In the genomic region with DNA sequence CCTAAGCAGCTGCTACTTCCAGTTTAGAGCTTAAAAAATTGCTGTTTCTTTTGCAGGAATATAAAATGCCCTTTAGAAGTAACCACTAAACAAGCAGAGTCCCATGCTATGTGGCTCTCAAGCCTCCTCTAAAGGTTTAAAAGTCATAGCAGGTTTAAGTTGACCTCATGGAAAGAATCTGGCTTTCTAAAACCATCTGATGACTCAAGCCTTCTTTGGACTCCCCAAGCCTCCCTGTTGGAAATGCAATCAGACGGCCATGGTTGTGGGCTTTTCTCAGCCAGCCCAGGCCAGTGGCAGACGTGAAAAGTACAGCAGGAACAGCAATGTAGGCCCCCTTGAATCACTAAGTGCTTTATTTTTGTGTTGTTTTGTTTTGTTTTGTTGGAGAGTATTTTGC, we compare ENCODE assay signal across 33 mouse cellular contexts. TPM values are rescaled to one million over a fixed set of nuclear protein-coding genes. Genes with fewer than 3 reads are reported as not detected.
DNase-seq lines count a peak whose midpoint lies in the region; ATAC-seq and TF ChIP-seq lines count a peak whose summit lies in the region.
"Had no signal": no experiment of that assay in that cellular context is flagged by ENCODE, and none has a peak within 500 bp of the region (broad histone marks: within the 10 kb centered on the region; RNA-seq: fewer than 3 reads in every experiment).

No protein-coding gene starts in this region.

- 0 out of 2 replicates have a peak overlapping the region, but pooled peaks have one; percentile 36 for H3K27ac ChIP-seq in kidney, adult 2 months (ENCODE audit: insufficient read depth, low read depth, low read length)
- peak overlapping the region; percentile 56; the same call in 1 of the 2 replicates for H3K27ac ChIP-seq in stomach, postnatal 0 days (replicated peaks)
- H3K27ac ChIP-seq: embryonic facial prominence, embryonic 12.5 days; forebrain, embryonic 10.5 days; heart, embryonic 15.5 days; hindbrain, embryonic 12.5 days; hindbrain, postnatal 0 days; kidney, embryonic 15.5 days; limb, embryonic 12.5 days; lung, embryonic 15.5 days; midbrain, embryonic 10.5 days; neural tube, embryonic 13.5 days; stomach, embryonic 15.5 days had no signal

- no peaks in the 10 kb centered on the region for H3K27me3 ChIP-seq in kidney, adult 2 months (replicated peaks; ENCODE audit: control insufficient read depth, insufficient read depth, low read length)
- H3K27me3 ChIP-seq in stomach, postnatal 0 days (ENCODE audit: control insufficient read depth, insufficient read depth, low read length): no peaks in the 10 kb centered on the region
- H3K27me3 ChIP-seq: embryonic facial prominence, embryonic 12.5 days; heart, embryonic 15.5 days; hindbrain, embryonic 12.5 days; kidney, embryonic 15.5 days; limb, embryonic 12.5 days; lung, embryonic 15.5 days; neural tube, embryonic 13.5 days; stomach, embryonic 15.5 days had no signal

- no peak for ATAC-seq in stomach, postnatal 0 days (ENCODE audit: low FRiP score, low TSS enrichment)
- ATAC-seq: forebrain, postnatal 0 days; hindbrain, postnatal 0 days; intestine, embryonic 16.5 days had no signal

- H3K4me3 ChIP-seq in kidney, adult 2 months (ENCODE audit: insufficient read depth, low read depth, low read length): no peak overlapping the region
- H3K4me3 ChIP-seq in stomach, postnatal 0 days (ENCODE audit: low read depth, low read length): no peak overlapping the region
- H3K4me3 ChIP-seq: embryonic facial prominence, embryonic 12.5 days; forebrain, embryonic 10.5 days; heart, embryonic 15.5 days; hindbrain, embryonic 12.5 days; kidney, embryonic 15.5 days; limb, embryonic 12.5 days; lung, embryonic 15.5 days; midbrain, embryonic 10.5 days; neural tube, embryonic 13.5 days; stomach, embryonic 15.5 days had no signal

- H3K9ac ChIP-seq in stomach, postnatal 0 days (ENCODE audit: low read length): no peak overlapping the region
- H3K9ac ChIP-seq: embryonic facial prominence, embryonic 12.5 days; forebrain, postnatal 0 days; heart, embryonic 15.5 days; hindbrain, embryonic 12.5 days; kidney, embryonic 15.5 days; limb, embryonic 12.5 days; lung, embryonic 15.5 days; neural tube, embryonic 13.5 days; stomach, embryonic 15.5 days had no signal

- DNase-seq in kidney, adult 2 months: no peak
- DNase-seq in kidney, adult 11 months: no peak
- DNase-seq in 3T3-L1 (ENCODE audit: low read depth, low spot score): peak; percentile 66
- DNase-seq in NIH3T3 (ENCODE audit: low read depth): peak; percentile 59
- DNase-seq in stomach, postnatal 0 days (ENCODE audit: low spot score): no peak
- no peak for DNase-seq in right cerebral cortex, postnatal 10 days (ENCODE audit: low spot score in 2 of 2)
- DNase-seq in layer of hippocampus, adult 9-10 months (ENCODE audit: low spot score): no peak
- DNase-seq: adrenal gland, postnatal 25 days; cerebellum, adult 11-12 months; cerebellum, adult 9-11 months; embryo, embryonic 11 days; forebrain, postnatal 0 days; gastrocnemius, postnatal 14 days; heart, postnatal 36 days; kidney, postnatal 4 days; layer of hippocampus, adult 9-11 months; right cerebral cortex, postnatal 25 days; thymus, adult 18-20 months; thymus, postnatal 25 days had no signal

- TF ChIP-seq EP300 in stomach, postnatal 0 days (optimal IDR thresholded peaks at IDR 0.05): no peak

- no peaks in the 10 kb centered on the region for H3K9me3 ChIP-seq in stomach, postnatal 0 days (ENCODE audit: control insufficient read depth, low read length)
- H3K9me3 ChIP-seq: embryonic facial prominence, embryonic 12.5 days; forebrain, embryonic 10.5 days; G1E; heart, embryonic 15.5 days; hindbrain, embryonic 12.5 days; kidney, embryonic 15.5 days; limb, embryonic 12.5 days; lung, embryonic 15.5 days; midbrain, embryonic 10.5 days; neural tube, embryonic 13.5 days; stomach, embryonic 15.5 days had no signal

- H3K36me3 ChIP-seq in kidney, adult 2 months (ENCODE audit: control insufficient read depth, insufficient read depth, low read length): no peaks in the 10 kb centered on the region
- H3K36me3 ChIP-seq in stomach, postnatal 0 days (ENCODE audit: control insufficient read depth, insufficient read depth, low read length): no peaks in the 10 kb centered on the region
- H3K36me3 ChIP-seq: embryonic facial prominence, embryonic 12.5 days; forebrain, embryonic 10.5 days; heart, embryonic 15.5 days; hindbrain, embryonic 12.5 days; kidney, embryonic 15.5 days; limb, embryonic 12.5 days; lung, embryonic 15.5 days; midbrain, embryonic 10.5 days; neural tube, embryonic 13.5 days; stomach, embryonic 15.5 days had no signal

- 74% methylated on average over 2 of the region's 2 CpGs for WGBS in kidney, adult 2 months
- 58% methylated on average over 2 of the region's 2 CpGs for WGBS in stomach, postnatal 0 days

- TF ChIP-seq CTCF in kidney, adult 2 months (conservative IDR thresholded peaks at IDR 0.05; ENCODE audit: insufficient read depth, insufficient read length, low read depth, low read length): no peak
- TF ChIP-seq CTCF in stomach, postnatal 0 days (IDR thresholded peaks at IDR 0.05; ENCODE audit: low read depth): no peak

- H3K4me1 ChIP-seq in kidney, adult 2 months (ENCODE audit: control insufficient read depth, insufficient read depth, low read length): peaks cover 36% of the 10 kb centered on the region
- peaks cover 5% of the 10 kb centered on the region; the same call in 1 of the 2 replicates for H3K4me1 ChIP-seq in stomach, postnatal 0 days (replicated peaks; ENCODE audit: control insufficient read depth, insufficient read depth)

- no peak for TF ChIP-seq POLR2A in kidney, adult 2 months (IDR thresholded peaks at IDR 0.05; ENCODE audit: low read depth, low read length)

- H3K4me2 ChIP-seq in stomach, postnatal 0 days (replicated peaks; ENCODE audit: low read depth): no peak overlapping the region
- H3K4me2 ChIP-seq: embryonic facial prominence, embryonic 12.5 days; heart, embryonic 15.5 days; hindbrain, embryonic 12.5 days; kidney, embryonic 15.5 days; limb, embryonic 12.5 days; liver, embryonic 11.5 days; lung, embryonic 15.5 days; neural tube, embryonic 13.5 days; stomach, embryonic 15.5 days had no signal

RNA-seq across cellular contexts. Expression of a gene that starts 51.4 kb away (rescaled TPM):
- 17.1 and 17.3 TPM in 2 replicates for polyA plus RNA-seq in kidney, adult 2 months (2012; rRNA removed)
- 8.3 and 8.9 TPM in 2 replicates for polyA plus RNA-seq in stomach, postnatal 0 days (2015; fragmentation: Nextera tagmentation; extraction: Ambion mirVana)

Comparison
In these comparisons a context has a peak if more than half of its experiments do, and no peak if none do; other contexts are left out.
1. DNase-seq: peak in 3T3-L1 (single experiment) and NIH3T3 (single experiment); none in kidney, adult 2 months (single experiment), kidney, adult 11 months (single experiment), stomach, postnatal 0 days (single experiment), right cerebral cortex, postnatal 10 days (0 of 2) and layer of hippocampus, adult 9-10 months (single experiment).